Mouse (Mus musculus) NIH3T3 (cell line): ENCODE data around the gene Hist1h3c.
"Not testable (repeated sequence)": the region's sequence is repeated elsewhere in the genome, so short reads cannot be mapped to it uniquely, and the experiment has no call there.

Source experiments
- DNase-seq: peaks from one replicate; pipeline ENCODE4 v3.0.0-alpha.2; 2012; ENCODE audit warnings: low read depth

Gene Hist1h3c

DNA sequence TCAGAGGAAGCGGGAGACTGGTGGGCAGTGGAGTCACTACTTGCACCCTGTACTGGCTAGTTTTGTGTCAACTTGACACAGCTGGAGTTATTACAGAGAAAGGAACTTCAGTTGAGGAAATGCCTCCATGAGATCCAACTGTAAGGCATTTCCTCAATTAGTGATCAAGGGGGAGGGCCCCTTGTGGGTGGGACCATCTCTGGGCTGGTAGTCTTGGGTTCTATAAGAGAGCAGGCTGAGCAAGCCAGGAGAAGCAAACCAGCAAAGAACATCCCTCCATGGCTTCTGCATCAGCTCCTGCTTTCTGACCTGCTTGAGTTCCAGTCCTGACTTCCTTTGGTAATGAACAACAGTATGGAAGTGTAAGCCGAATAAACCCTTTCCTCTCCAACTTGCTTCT lies 42.6 kb downstream of the Hist1h3c start:
- DNase-seq = not testable (repeated sequence)

GRCm38 (mm10) chr13:23702220-23702619 lies 43.2 kb downstream of the Hist1h3c start:
- DNase-seq = no peak

GRCm38 (mm10) chr13:23700786-23701520 lies 44.4 kb downstream of the Hist1h3c start:
- DNase-seq = peak; percentile 85

DNA sequence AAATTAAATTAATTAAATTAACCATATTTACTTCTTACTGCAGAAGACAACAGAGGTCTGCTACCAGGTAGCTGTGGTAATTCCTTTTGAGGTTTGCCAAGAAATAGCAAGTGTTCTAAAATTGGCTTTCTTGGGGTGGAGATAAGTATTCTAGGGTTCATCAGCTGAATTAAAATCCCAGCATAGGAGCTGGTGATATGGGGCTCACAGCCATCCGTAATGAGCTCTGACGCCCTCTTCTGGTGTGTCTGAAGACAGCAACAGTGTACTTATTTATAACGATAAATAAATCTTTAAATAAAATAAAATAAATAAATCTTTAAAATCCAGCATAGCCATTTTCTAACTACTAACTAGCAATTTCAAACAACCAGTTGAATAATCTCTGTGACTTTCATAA lies 45.6 kb downstream of the Hist1h3c start:
- no peak for DNase-seq

DNA sequence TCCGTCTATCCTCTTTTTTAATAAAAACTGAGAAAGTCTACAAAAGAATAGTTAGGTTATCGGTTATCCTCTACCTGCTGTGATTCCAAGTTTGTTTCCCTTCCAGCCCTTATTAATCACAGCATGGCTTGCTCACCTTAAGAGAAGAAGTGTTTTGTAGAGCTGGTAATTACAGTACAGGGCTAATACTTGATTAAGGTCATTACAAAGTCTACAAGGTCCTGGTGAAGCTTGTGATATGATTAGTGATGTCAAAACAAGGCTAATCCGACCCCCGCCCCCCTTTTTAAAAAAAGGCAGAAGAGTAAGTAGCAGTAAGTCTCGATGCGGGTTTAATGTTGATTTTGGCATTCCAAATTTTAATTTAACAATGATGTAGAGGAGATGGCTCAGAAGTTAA lies 46.4 kb downstream of the Hist1h3c start:
- no peak for DNase-seq

DNA sequence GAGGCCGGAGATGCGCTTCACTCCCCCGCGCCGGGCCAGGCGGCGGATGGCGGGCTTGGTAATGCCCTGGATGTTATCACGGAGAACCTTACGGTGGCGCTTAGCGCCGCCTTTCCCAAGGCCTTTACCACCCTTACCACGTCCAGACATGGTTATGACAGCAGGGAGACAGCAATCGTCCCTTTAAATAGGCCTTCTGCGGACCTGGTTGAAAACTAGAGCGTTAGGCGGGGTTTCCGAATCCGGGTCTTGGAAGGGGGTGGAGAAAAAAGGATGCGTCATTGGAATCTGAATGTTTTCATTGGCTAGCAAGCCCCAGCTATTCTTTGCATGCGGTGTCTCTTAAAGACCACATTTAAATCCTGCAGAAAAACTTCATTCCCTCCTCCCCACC lies 47.1 kb downstream of the Hist1h3c start, which contains the start of gene Hist1h4c:
Hist1h4c (minus strand) TSS at position 155 of the 394 bp plus-strand sequence.
- peak; percentile 97 for DNase-seq

DNA sequence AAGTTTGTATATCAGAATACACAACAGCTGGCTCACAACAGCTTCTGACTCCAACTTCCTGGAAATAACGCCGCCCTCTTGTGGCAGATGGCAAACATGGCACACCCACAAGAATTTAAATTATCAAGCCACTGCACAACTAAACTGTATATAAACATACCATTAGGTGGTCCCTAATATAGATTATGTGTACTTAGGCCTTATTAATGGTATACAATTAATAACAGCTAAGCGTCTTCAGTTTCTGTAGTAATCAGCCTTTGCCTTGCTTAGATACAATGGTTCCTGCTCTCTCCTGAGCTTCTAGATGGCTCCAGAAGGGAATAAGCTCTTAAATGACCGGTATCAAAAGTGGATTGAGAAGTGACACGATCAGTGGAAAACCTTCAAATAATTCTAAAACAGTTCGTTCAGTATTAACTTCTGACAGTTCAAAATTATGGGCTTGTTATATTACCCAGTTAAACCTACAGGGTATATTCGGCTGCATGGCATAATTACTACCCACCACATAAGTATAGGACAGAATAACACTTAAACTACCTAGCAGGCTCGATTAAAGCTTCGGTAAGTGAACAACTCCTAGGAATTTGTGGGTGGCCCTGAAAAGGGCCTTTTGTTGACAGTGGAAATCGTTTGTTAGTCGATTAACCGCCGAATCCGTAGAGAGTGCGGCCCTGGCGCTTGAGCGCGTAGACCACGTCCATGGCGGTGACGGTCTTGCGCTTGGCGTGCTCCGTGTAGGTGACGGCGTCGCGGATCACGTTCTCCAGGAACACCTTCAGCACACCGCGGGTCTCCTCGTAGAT lies 47.7 kb downstream of the Hist1h3c start:
- peak; percentile 83 for DNase-seq

DNA sequence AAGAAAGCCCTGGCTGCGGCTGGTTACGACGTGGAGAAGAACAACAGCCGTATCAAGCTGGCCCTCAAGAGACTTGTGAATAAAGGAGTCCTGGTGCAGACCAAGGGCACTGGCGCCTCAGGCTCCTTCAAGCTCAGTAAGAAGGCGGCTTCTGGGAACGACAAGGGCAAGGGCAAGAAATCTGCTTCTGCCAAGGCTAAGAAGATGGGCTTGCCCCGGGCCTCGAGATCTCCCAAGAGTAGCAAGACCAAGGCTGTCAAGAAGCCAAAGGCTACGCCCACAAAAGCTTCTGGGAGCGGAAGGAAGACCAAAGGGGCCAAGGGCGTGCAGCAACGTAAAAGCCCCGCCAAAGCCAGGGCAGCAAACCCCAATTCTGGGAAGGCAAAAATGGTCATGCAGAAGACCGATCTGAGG lies 49.3 kb downstream of the Hist1h3c start:
- no peak for DNase-seq

DNA sequence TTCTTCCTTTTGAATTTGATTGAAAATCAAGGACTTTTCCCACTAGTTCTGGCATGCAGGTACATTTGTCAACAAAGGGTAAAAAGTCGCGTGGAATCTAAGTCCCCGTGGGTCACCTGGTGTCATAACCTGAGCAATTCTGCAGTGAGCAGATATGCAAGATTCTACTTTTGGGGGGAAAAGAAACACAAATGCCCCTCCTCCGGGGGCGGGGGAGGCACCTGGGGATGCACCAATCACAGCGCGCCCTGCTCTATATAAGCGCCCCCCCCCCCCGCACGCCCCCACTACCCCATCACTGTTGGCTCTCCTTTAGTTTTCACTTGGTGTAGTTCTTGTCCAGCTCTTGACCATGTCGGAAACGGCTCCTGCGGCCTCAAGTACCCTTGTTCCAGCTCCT lies 49.9 kb downstream of the Hist1h3c start, which contains the start of gene Hist1h1t:
Hist1h1t (plus strand) TSS at position 301 of the 400 bp plus-strand sequence.
- no peak for DNase-seq
